Mouse (Mus musculus) fibroblast of lung, adult 2 months (primary cell): Measurements from ENCODE around the gene Pusl1.
A peak's percentile ranks its signal among the peaks of the same experiment; 100 is the strongest.

Source experiments
- DNase-seq: peaks from one replicate; pipeline ENCODE4 v3.0.0-alpha.2; 2011; ENCODE audit warnings: low read depth

The Pusl1 gene

DNA sequence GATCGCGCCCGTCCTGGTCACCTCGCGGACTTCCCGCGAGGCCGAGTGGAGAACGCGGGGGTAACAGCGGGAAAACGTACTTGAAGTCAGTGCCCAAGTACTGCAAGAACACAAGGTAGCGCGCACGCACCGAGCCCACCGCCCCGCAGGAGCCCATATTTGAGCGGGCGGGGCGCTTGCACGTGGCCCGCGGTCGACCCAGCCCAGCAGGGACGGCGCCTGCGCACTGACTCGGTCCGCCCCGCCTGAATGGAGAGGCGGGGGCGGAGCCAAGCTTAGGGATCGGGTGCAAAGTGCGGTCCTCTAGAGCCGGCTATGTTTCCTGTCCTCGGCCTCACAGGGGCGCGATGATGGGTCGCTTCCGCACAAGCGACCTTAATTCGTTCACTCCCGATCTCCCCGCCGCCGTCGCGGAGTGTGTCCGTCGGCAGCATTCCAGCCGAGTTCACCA, at the start of gene Pusl1, which contains the start of gene Acap3:
Pusl1 (minus strand) TSS at position 231 of the 451 bp plus-strand sequence.
Acap3 (plus strand) TSS at position 272 of the 451 bp plus-strand sequence.
- peak; percentile 73 for DNase-seq

DNA sequence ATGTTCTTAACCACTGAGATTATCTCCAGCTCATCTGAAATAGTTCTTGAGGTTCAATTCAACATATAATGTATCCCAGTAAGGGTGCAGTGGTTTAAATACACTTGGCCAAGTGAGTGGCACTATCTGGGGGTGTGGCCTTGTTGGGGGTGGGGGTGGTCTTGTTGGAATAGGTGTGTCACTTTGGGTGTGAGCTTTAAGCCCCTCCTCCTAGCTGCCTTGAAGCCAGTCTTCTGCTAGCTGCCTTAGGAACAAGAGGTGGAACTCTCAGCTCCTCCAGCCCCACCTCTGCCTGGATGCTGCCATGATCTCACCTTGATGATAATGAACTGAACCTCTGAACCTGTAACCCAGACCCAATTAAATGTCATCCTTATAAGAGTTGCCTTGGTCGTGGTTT, 40.5 kb upstream of the Pusl1 start:
- no peak for DNase-seq

DNA sequence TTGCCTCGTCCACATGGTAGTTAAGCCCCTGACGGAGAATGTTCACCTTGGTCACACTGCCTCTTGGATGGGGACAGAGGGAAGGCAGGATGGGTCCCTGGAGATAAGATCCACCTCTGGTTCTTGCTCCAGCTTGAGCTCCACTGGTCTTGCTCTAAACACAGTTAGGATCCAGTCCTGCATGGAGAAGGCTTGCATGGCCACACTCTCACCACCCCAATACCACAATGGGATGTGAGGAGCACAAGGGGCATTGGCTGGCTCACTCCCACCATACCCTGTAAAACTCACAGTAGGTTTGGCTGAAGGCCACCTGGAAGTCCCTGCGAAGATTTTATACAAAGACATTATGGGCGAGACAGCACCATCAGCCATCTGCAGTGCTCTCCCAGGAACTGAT, 17.2 kb upstream of the Pusl1 start:
- no peak for DNase-seq

GRCm38 (mm10) chr4:155908281-155908680, 16.7 kb upstream of the Pusl1 start:
- DNase-seq = no peak

- DNase-seq = no peak
Observed at GRCm38 (mm10) chr4:155907003-155907402, 15.4 kb upstream of the Pusl1 start.

DNA sequence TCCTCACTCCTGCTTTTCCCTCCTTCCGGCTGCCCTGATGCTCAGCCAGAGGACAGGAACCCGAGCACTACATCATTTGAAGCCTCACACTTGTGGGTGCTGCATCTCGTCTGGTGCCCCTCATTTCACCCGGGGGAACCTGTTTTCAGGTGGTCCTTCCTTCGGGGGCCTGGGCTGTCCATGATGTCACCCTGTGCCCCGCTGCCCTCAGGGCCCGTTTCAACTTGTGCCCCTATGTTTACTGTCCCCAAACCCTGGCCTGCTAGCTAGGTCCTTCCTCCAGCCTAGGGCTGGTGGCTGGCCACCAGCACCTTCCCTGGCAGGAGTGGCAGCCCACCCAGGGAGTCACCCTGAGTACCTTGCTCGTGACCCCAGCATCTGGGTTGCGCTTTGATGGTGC, 14.5 kb upstream of the Pusl1 start:
- no peak for DNase-seq

- DNase-seq = no peak
Observed at GRCm38 (mm10) chr4:155905634-155906033, 14.1 kb upstream of the Pusl1 start.

- DNase-seq = no peak
Observed at GRCm38 (mm10) chr4:155904318-155905102, 12.9 kb upstream of the Pusl1 start.

- DNase-seq = no peak
Observed at GRCm38 (mm10) chr4:155903246-155903645, 11.7 kb upstream of the Pusl1 start.

- no peak for DNase-seq
Observed at GRCm38 (mm10) chr4:155901205-155901604, 9.6 kb upstream of the Pusl1 start.

- DNase-seq = no peak
Observed at GRCm38 (mm10) chr4:155899355-155899754, 7.8 kb upstream of the Pusl1 start.

- DNase-seq = no peak
Observed at GRCm38 (mm10) chr4:155898318-155898717, 6.7 kb upstream of the Pusl1 start.

- no peak for DNase-seq
Observed at GRCm38 (mm10) chr4:155896461-155896860, 4.9 kb upstream of the Pusl1 start.

GRCm38 (mm10) chr4:155895826-155896225, 4.2 kb upstream of the Pusl1 start:
- no peak for DNase-seq

DNA sequence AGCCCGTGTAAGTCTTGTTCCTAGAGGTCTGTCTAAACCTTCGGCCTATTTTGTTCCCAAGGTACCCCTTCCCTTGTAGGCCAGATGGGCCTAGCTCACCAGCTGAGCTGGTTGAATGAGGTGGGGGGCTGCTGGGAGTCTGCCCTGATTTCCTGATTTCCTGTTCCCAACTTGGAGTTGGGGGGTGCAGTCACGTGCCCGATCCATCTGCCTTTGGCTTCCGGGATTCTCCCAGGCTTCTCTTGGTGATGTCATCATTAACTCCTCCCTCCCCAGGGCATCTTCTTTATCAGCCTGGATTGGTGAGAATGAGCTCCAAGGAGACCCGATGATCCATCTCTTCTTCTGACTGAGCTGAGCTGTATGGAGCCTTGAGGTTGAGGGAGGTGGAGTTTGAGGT, 3.6 kb upstream of the Pusl1 start:
- no peak for DNase-seq

DNA sequence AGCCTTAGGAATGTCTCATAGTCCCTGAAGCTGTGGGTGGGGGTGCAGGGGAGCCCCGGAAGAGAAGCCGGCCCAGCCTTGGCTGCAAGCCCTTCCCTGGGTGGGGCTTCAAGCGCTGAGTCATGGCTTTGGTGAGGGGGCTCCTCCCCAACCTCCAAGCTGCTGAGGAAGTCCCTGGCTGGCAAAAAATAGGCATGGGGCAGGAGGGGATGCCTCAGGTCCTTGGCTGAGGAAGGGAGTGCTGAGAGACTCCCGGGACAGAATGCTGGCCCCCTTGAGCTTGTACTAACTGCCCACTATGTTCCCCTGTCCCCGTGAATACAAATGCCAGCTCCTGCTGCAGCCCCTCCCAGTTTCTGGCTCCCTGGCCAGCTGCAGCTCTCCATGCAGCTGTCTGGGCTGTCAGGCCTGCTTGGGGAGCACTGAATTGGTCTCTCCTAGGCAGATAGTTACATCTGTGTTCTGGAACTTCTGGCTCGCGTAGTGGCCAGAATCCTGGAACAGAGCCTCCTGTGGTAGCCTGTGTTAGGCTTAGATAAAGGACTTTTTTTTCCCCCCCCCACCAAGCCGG, 2.8 kb upstream of the Pusl1 start:
- no peak for DNase-seq

- no peak for DNase-seq
Observed at GRCm38 (mm10) chr4:155893212-155893690, 1.7 kb upstream of the Pusl1 start.

DNA sequence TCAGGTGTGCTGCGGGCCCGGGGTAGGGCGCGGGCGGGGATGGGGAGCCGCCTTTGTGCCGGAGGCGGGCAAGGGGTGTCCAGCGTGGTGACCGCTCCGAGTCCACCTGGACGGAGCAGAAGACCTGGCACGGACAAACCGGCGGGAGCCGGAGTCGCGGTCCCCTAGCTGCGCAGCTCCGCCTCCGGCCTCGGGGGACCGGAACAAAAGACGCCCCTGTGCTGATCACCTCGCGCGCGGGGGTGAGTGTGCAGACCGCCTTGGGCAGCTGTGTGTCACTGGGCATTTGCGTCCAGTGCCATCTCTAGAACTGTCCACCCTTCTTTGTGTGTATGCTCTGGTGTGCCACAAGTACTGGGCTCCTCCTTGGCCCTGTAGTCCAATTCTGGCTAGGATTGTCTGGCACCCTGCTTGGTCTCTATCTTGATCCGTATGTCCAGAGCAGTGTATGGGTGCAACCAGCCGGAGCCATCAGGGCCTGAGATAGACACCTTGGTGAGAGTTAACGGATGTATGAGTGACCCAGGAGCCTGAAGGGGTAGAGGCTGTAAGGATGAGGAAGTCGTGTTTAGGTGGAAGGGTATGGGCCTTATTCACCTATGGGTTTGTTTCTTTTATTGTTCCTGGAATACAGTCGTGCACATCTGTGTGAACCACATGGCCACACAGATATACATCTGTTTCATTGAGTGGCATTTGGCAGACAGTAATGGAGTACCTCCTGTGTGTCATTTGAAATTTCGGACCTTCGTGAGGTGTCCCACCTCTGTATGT, 1.0 kb upstream of the Pusl1 start:
- no peak for DNase-seq

DNA sequence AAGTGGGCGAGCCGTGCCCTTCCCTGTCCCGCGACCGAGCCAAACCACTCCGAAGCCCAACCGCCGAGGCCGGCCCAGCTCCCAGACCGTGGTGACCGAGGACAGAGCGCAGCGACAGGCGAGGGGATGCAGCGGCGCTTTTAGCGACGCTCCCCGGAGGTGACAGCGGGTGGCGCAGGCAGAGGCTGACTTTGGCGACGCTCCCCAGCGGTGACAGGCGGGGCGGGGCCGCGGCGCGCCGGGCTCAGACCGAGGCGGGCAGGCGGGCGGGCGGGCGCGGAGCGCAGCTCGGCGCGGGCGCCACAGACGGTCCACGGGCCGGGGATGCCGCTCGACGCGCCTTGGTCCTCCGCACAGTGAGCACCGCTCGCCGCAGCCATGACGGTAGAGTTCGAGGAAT, 436 bp upstream of the Pusl1 start:
- DNase-seq = no peak

DNA sequence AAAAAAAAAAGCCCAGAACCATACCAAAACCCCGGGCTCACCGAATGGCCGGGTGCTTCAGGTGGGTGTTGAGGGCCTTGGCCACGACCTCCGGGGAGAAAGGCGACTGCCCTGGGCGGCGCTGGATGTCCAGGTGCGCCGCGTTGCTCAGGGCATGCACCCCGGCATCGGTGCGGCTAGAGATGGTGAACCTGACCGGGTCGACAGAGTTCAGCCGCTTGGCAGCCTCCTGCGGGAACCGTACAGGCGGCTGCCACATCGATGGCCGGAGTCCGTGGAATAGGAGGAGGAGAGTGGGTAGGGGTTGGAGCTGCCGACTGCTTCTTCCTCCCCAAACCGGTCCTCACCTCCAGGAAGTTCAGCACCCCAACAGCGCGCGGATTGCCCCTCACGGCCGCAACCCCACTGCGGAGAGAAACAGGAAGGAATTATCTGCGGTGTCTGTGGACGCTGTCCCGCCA, 540 bp downstream of the Pusl1 start:
- DNase-seq = no peak

DNA sequence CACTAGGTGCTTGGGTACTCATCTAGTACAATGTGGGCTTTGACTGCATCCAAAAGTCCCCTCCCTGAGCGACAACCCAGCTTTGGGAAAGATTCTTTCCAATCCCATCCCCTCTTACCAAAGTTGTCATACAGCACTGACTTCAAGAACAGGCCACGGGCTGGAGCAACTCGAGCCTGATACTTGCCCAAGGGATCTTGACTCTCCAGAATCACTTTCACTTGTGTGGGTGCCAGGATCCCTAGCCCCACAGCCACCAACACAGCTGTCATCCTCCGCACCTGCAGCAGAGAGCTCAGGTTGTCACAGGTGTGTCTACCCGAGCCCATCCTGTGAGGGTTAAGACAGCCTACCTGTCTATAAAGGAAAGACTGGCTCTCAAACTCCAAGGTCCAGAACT, 2.3 kb downstream of the Pusl1 start:
- DNase-seq = no peak

DNA sequence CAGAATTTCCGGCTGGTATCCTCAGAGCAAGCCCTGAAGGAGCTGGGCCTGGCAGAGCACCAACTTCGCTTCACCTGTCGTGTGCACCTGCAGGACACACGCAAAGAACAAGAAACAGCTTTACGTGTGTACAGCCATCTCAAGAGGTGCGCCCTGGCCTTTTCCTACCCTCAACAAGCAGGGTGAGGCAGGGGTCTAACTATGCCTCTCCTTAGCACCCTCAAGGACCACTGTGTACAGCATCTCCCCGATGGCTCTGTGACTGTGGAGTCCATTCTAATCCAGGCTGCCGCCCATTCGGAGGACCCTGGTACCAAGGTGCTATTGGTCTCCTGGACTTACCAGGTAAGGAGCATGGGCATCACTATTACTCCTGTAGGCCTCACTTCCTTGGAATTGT, 3.4 kb downstream of the Pusl1 start:
- no peak for DNase-seq

GRCm38 (mm10) chr4:155887674-155888073, 3.9 kb downstream of the Pusl1 start:
- DNase-seq = no peak
